Mouse (Mus musculus) MEL (cell line): Measurements from ENCODE around the gene Bcl7a. TPM values are rescaled to one million over a fixed set of nuclear protein-coding genes. Genes with fewer than 3 reads are reported as not detected.

ENCODE experiments used
- DNase-seq: peaks from one replicate; pipeline ENCODE4 v3.0.0; 2011; ENCODE audit warnings: low read depth, low spot score
- H3K27ac ChIP-seq: 2 replicates; pipeline ENCODE4 v1.5.1; 2012; ENCODE audit warnings: low read depth, mild to moderate bottlenecking, control low read depth, low read length, moderate library complexity; ENCODE audit not compliant: control insufficient read depth
- H3K27me3 ChIP-seq, 2 experiments: fragments of 150-350 bp in 1 of 2; sonication (generic) in 1 of 2; 2 replicates each; pipeline ENCODE4 v1.6.1; 2012; ENCODE audit warnings: low read length in 2 of 2, mild to moderate bottlenecking in 2 of 2, improper control_type of control experiment in 1 of 2, moderate library complexity in 1 of 2; ENCODE audit not compliant: insufficient read depth in 2 of 2, control insufficient read depth in 1 of 2
- H3K36me3 ChIP-seq, 2 experiments: 2 replicates each; pipeline ENCODE4 v1.6.1; 2012 to 2014; ENCODE audit warnings: low read length in 2 of 2, improper control_type of control experiment in 1 of 2, inconsistent platforms in 1 of 2, mild to moderate bottlenecking in 1 of 2; ENCODE audit not compliant: insufficient read depth in 2 of 2, control insufficient read depth in 1 of 2
- H3K4me1 ChIP-seq, 2 experiments: fragments of 150-350 bp in 1 of 2; sonication (generic) in 1 of 2; 2 replicates each; pipeline ENCODE4 v1.6.1; 2012; ENCODE audit warnings: low read length in 2 of 2, improper control_type of control experiment in 1 of 2, mild to moderate bottlenecking in 1 of 2; ENCODE audit not compliant: insufficient read depth in 2 of 2, control insufficient read depth in 1 of 2
- H3K4me3 ChIP-seq, 2 experiments: fragments of 150-350 bp in 1 of 2; sonication (generic) in 1 of 2; 2 replicates each; pipeline ENCODE4 v1.5.1; 2012; ENCODE audit warnings: low read depth in 2 of 2, low read length in 2 of 2, mild to moderate bottlenecking in 2 of 2, moderate library complexity in 2 of 2, control low read depth in 1 of 2, improper control_type of control experiment in 1 of 2; ENCODE audit not compliant: control insufficient read depth in 1 of 2, insufficient read depth in 1 of 2
- H3K79me2 ChIP-seq: 2 replicates; pipeline ENCODE4 v1.6.1; 2012; ENCODE audit warnings: mild to moderate bottlenecking, low read length, moderate library complexity; ENCODE audit not compliant: control insufficient read depth, poor library complexity, insufficient read depth
- H3K9ac ChIP-seq: 2 replicates; pipeline ENCODE4 v1.6.1; 2012; ENCODE audit warnings: low read depth, mild to moderate bottlenecking, control low read depth, low read length, moderate library complexity; ENCODE audit not compliant: control insufficient read depth, poor library complexity, severe bottlenecking
- H3K9me3 ChIP-seq: fragments of 150-350 bp; sonication (generic); replicated peaks from 2 replicates; pipeline ENCODE4 v1.6.1; 2012; ENCODE audit warnings: mild to moderate bottlenecking, low read length, improper control_type of control experiment, moderate library complexity; ENCODE audit not compliant: insufficient read depth
- CTCF ChIP-seq, 3 experiments: IDR thresholded peaks in 2 of 3; conservative IDR thresholded peaks in 1 of 3; 2 replicates each; pipeline ENCODE4 v1.5.1; 2011 to 2012; ENCODE audit warnings: low read length in 3 of 3, low read depth in 2 of 3, mild to moderate bottlenecking in 2 of 3, improper control_type of control experiment in 1 of 3, inconsistent platforms in 1 of 3, mixed read lengths in 1 of 3, moderate library complexity in 1 of 3; ENCODE audit not compliant: control insufficient read depth in 1 of 3, insufficient read depth in 1 of 3, poor library complexity in 1 of 3, severe bottlenecking in 1 of 3
- E2F4 ChIP-seq: IDR thresholded peaks from 2 replicates; pipeline ENCODE4 v1.6.1; 2011; ENCODE audit warnings: low read depth, low read length, improper control_type of control experiment, borderline replicate concordance
- ELF1 ChIP-seq: IDR thresholded peaks from 2 replicates; pipeline ENCODE4 v1.6.1; 2014; ENCODE audit warnings: low read depth, mild to moderate bottlenecking, inconsistent platforms, low read length, improper control_type of control experiment, moderate library complexity
- EP300 ChIP-seq, 2 experiments: IDR thresholded peaks; 2 replicates each; pipeline ENCODE4 v1.6.1; 2011; ENCODE audit warnings: improper control_type of control experiment in 2 of 2, low read length in 2 of 2, low read depth in 1 of 2, mild to moderate bottlenecking in 1 of 2
- JUND ChIP-seq: IDR thresholded peaks from 2 replicates; pipeline ENCODE4 v1.6.1; 2011; ENCODE audit warnings: low read depth, mild to moderate bottlenecking, improper control_type of control experiment, low read length
- MAZ ChIP-seq: IDR thresholded peaks from 2 replicates; pipeline ENCODE4 v1.6.1; 2012; ENCODE audit warnings: low read depth, mild to moderate bottlenecking, inconsistent platforms, low read length, improper control_type of control experiment
- NELFE ChIP-seq: IDR thresholded peaks from 2 replicates; pipeline ENCODE4 v1.6.1; 2011; ENCODE audit warnings: low read depth, low read length, improper control_type of control experiment
- NRF1 ChIP-seq: IDR thresholded peaks from 2 replicates; pipeline ENCODE4 v1.6.1; 2014; ENCODE audit warnings: low read depth, mild to moderate bottlenecking, inconsistent platforms, low read length, improper control_type of control experiment, moderate library complexity; ENCODE audit not compliant: poor library complexity, insufficient read depth, severe bottlenecking
- POLR2A ChIP-seq, 2 experiments: IDR thresholded peaks; 2 replicates each; pipeline ENCODE4 v1.6.1; 2011 to 2012; ENCODE audit warnings: low read length in 2 of 2, mild to moderate bottlenecking in 2 of 2, control low read depth in 1 of 2, improper control_type of control experiment in 1 of 2, low read depth in 1 of 2, moderate library complexity in 1 of 2; ENCODE audit not compliant: control insufficient read depth in 1 of 2, insufficient read depth in 1 of 2, poor library complexity in 1 of 2
- TAL1 ChIP-seq: IDR thresholded peaks from 2 replicates; pipeline ENCODE4 v1.6.1; 2012; ENCODE audit warnings: mild to moderate bottlenecking, inconsistent platforms, low read length, moderate library complexity, mixed read lengths
- TBP ChIP-seq: IDR thresholded peaks from 2 replicates; pipeline ENCODE4 v1.8.0; 2011; ENCODE audit warnings: low read depth, low read length, improper control_type of control experiment
- UBTF ChIP-seq: IDR thresholded peaks from 2 replicates; pipeline ENCODE4 v1.6.1; 2012; ENCODE audit warnings: low read depth, mild to moderate bottlenecking, inconsistent platforms, low read length, improper control_type of control experiment, moderate library complexity, borderline replicate concordance; ENCODE audit not compliant: insufficient read depth
- ZC3H11A ChIP-seq: IDR thresholded peaks from 2 replicates; pipeline ENCODE4 v1.6.1; 2012; ENCODE audit warnings: low read depth, mild to moderate bottlenecking, inconsistent platforms, low read length, improper control_type of control experiment
- polyA plus RNA-seq, 2 experiments: library from polyadenylated mRNA; stranded (reverse) in 1 of 2; unstranded in 1 of 2; fragments of >175 nt in 1 of 2; fragments of >200 nt in 1 of 2; gene quantifications; 2 replicates each; pipeline versions ENCODE4 v1.2.1 to v1.2.4; 2012; ENCODE audit warnings: low replicate concordance in 2 of 2, low read depth in 1 of 2; ENCODE audit not compliant: insufficient read length in 2 of 2, insufficient read depth in 1 of 2, missing spikeins in 1 of 2
- total RNA-seq: library from RNA; depleted of rRNA; stranded (reverse); fragments of 300-350 nt; gene quantifications from 2 replicates; pipeline ENCODE4 v1.2.3, GENCODE M21; 2012

Gene Bcl7a
- total and polyA plus RNA-seq, 3 experiments = 3.5 to 11.0 TPM; not detected in 1

DNA sequence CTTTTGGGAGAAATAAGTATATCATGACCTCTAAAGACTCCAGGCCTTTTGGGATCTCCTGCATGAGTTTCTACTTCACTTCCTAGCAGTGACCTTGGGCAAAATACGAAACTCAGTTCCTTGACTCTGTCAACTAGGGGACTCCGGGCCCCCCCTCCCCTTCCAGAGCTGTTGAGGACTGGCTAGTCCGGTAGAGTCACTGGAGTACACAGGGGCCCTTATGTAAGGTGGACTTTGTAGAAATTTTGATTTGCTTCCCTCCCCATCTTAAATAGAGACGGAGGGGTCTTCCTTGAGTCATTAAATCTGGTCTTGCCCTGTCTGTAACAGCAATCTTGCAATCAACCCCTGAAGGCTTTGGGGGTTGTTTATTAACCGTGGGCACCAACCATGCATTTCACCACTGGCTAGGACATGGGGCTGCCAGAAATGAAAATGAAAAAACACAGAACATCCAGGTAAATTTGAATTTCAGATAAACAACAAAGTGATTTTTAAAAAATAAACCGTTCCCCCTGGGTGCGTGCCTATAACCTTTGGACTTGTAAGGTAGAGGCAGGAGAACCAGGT lies 3.2 kb downstream of the Bcl7a start:
- no peak overlapping the region for H3K27ac ChIP-seq

DNA sequence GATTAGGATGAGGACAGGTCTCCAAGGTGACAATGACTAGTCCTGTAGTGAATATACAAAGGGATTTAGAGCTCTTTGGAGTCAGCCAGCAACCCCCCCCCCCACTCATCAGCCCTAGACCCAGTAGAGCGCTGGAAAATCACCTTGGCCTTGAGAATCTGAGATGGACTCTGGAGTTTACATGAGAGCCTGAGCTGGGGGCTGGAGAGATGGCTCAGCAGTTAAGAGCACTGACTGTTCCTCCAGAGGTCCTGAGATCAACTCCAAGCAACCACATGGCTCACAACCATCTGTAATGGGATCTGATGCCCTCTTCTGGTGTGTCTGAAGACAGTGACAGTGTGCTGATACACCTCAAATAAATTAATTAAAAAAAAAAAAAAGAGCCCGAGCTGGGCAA lies 4.4 kb downstream of the Bcl7a start:
- TF ChIP-seq NRF1 = no peak
- TF ChIP-seq TAL1 = no peak
- no peak for TF ChIP-seq NELFE
- no peak for TF ChIP-seq JUND
- TF ChIP-seq EP300 (IDR thresholded peaks at IDR 0.05; ENCODE audit: low read depth in 1 of 2, low read length in 2 of 2) = no peak
- no peak for TF ChIP-seq TBP
- TF ChIP-seq MAZ = no peak
- H3K4me1 ChIP-seq = no peaks in the 10 kb centered on the region
- no peak for DNase-seq
- H3K27ac ChIP-seq = no peak overlapping the region
- H3K4me3 ChIP-seq = no peak overlapping the region
- no peaks in the 10 kb centered on the region for H3K36me3 ChIP-seq
- no peaks in the 10 kb centered on the region for H3K9me3 ChIP-seq
- H3K27me3 ChIP-seq = no peaks in the 10 kb centered on the region
- H3K9ac ChIP-seq = no peak overlapping the region
- H3K79me2 ChIP-seq = peaks cover 21% of the 10 kb centered on the region

More for the DNA sequence above, 3.2 kb downstream of the Bcl7a start:
- DNase-seq = no peak
- H3K79me2 ChIP-seq = peaks cover 21% of the 10 kb centered on the region
- H3K4me1 ChIP-seq = no peaks in the 10 kb centered on the region
- no peaks in the 10 kb centered on the region for H3K27me3 ChIP-seq
- no peak overlapping the region for H3K4me3 ChIP-seq
- H3K9ac ChIP-seq = no peak overlapping the region
- TF ChIP-seq ELF1 = no peak
- no peaks in the 10 kb centered on the region for H3K9me3 ChIP-seq
- H3K36me3 ChIP-seq = no peaks in the 10 kb centered on the region

- Histone ChIP-seq H3K36me3 (no peaks in the 10 kb centered on the region), H3K9ac (no peak overlapping the region), H3K79me2 (peaks cover 11% of the 10 kb centered on the region), H3K9me3 (no peaks in the 10 kb centered on the region), H3K27me3 (no peaks in the 10 kb centered on the region), H3K27ac (no peak overlapping the region), H3K4me3 (no peak overlapping the region), H3K4me1 (no peaks in the 10 kb centered on the region)
- TF ChIP-seq ZC3H11A = no peak
- TF ChIP-seq UBTF = no peak
- TF ChIP-seq CTCF (IDR thresholded peaks at IDR 0.05 in 2 of 3, conservative IDR thresholded peaks at IDR 0.05 in 1 of 3; ENCODE audit: control insufficient read depth in 1 of 3, insufficient read depth in 1 of 3, low read depth in 2 of 3, low read length in 3 of 3, poor library complexity in 1 of 3, severe bottlenecking in 1 of 3) = peak in 1 of 3 experiments; percentile 23; a peak in 1 of 6 replicates
- no peak for TF ChIP-seq POLR2A (IDR thresholded peaks at IDR 0.05; ENCODE audit: control insufficient read depth in 1 of 2, insufficient read depth in 1 of 2, low read depth in 1 of 2, low read length in 2 of 2, poor library complexity in 1 of 2)
- no peak for TF ChIP-seq NELFE
- no peak for TF ChIP-seq E2F4
- TF ChIP-seq MAZ = no peak
- peak; percentile 41 for DNase-seq
Observed at GRCm38 (mm10) chr5:123350386-123350785, 6.8 kb downstream of the Bcl7a start.
